Mouse (Mus musculus): ENCODE measurements around the gene Zfp566. TPM values are rescaled to one million over a fixed set of nuclear protein-coding genes. Genes with fewer than 3 reads are reported as not detected.

Gene Zfp566
- polyA plus RNA-seq, 2 experiments: 9.3 to 13.2 TPM

DNA sequence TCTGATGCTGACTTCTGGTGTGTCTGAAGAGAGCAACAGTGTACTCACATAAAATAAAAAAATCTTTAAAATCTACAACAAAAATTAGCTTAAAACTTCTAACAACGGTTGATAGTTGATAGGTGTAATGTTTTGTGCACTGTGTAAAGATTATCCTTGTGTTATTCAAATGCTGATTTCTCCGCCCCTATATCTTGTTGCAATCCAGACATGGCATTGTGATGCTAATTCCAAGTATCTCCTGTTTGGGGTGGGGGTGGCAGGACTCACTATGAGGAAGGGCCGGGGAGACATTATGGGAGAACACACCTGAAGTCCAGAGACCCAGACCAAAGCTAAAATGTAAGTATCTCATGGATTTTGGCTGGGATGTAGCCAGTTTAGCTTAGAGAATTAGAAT, 58.9 kb downstream of the Zfp566 start:
- Histone ChIP-seq H3K27ac (replicated peaks; ENCODE audit: low read depth, low read length) (no peak overlapping the region), H3K4me1 (ENCODE audit: control insufficient read depth, insufficient read depth, low read length) (no peaks in the 10 kb centered on the region), H3K4me3 (replicated peaks; ENCODE audit: low read length) (no peak overlapping the region), H3K9ac (ENCODE audit: low read depth, low read length, severe bottlenecking) (no peak overlapping the region), H3K9me3 (ENCODE audit: control insufficient read depth, low read length) (no peaks in the 10 kb centered on the region), H3K36me3 (ENCODE audit: control insufficient read depth, insufficient read depth, low read length) (peaks cover 12% of the 10 kb centered on the region), H3K4me2 (replicated peaks; ENCODE audit: low read depth, low read length, severe bottlenecking) (no peak overlapping the region), H3K27me3 (ENCODE audit: control insufficient read depth, insufficient read depth, low read length) (no peaks in the 10 kb centered on the region)
- 84% methylated on average over 3 of the region's 3 CpGs for WGBS
- TF ChIP-seq POLR2A (IDR thresholded peaks at IDR 0.05; ENCODE audit: borderline replicate concordance, extremely low read depth, insufficient read depth, insufficient read length): no peak
- DNase-seq (ENCODE audit: low spot score) (no peak), ATAC-seq (ENCODE audit: low FRiP score, low read depth) (no peak)

DNA sequence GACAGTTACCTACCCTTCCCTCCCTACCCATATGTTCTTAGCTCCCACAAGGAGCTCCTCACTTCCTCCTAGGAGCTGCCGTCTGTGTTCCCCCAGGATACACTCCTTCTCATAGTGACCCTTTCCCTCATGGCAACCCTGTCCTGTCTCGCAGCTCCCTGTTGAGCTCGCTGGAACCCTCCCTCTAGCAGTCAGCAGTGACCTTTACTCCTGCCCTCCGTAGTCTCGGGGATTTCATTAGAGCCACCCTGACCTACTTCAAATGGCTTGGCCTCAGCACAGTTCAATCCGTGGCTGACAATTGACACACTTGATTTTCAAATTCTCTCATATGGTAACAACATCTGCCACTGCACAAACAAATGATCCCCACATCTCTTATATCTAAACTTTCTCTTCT, 59.6 kb downstream of the Zfp566 start:
- Histone ChIP-seq H3K4me2 (replicated peaks; ENCODE audit: low read depth, low read length, severe bottlenecking) (no peak overlapping the region), H3K9ac (ENCODE audit: low read depth, low read length, severe bottlenecking) (no peak overlapping the region), H3K9me3 (ENCODE audit: control insufficient read depth, low read length) (no peaks in the 10 kb centered on the region), H3K4me1 (ENCODE audit: control insufficient read depth, insufficient read depth, low read length) (no peaks in the 10 kb centered on the region), H3K4me3 (replicated peaks; ENCODE audit: low read length) (no peak overlapping the region), H3K27me3 (ENCODE audit: control insufficient read depth, insufficient read depth, low read length) (no peaks in the 10 kb centered on the region), H3K36me3 (ENCODE audit: control insufficient read depth, insufficient read depth, low read length) (peaks cover 17% of the 10 kb centered on the region), H3K27ac (replicated peaks; ENCODE audit: low read depth, low read length) (no peak overlapping the region)
- TF ChIP-seq POLR2A (IDR thresholded peaks at IDR 0.05; ENCODE audit: borderline replicate concordance, extremely low read depth, insufficient read depth, insufficient read length): no peak
- 37% methylated on average over 6 of the region's 6 CpGs for WGBS
- no peak for DNase-seq (ENCODE audit: low spot score)
- ATAC-seq (ENCODE audit: low FRiP score, low read depth): no peak

DNA sequence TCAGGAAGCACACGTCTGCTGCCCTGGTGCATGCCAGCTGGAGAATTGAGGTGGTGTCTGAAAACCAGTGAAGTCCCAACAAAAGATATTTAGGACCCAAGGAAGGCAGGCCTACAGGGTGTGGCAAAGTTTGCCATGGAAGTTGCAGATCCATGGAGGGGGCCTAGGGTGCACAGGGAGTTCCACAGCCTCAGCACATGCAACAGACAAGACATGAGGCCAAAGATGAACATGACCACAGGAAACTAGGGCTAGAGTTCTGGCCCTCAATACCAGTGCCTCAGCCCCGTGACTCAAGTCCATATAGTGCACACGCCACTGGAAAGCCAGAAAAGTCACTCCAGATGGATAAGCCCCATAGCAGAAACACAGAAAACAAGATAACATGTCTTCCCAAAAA, 61.8 kb downstream of the Zfp566 start:
- no peak overlapping the region for H3K27ac ChIP-seq (replicated peaks; ENCODE audit: low read depth, low read length)
- H3K4me1 ChIP-seq (ENCODE audit: control insufficient read depth, insufficient read depth, low read length): no peaks in the 10 kb centered on the region
- H3K9me3 ChIP-seq (ENCODE audit: control insufficient read depth, low read length): no peaks in the 10 kb centered on the region
- peaks cover 36% of the 10 kb centered on the region for H3K36me3 ChIP-seq (ENCODE audit: control insufficient read depth, insufficient read depth, low read length)
- no peak for TF ChIP-seq POLR2A (IDR thresholded peaks at IDR 0.05; ENCODE audit: borderline replicate concordance, extremely low read depth, insufficient read depth, insufficient read length)
- WGBS: 85% methylated on average over 3 of the region's 3 CpGs
- DNase-seq (ENCODE audit: low spot score) (no peak), ATAC-seq (ENCODE audit: low FRiP score, low read depth) (no peak)
- no peak overlapping the region for H3K4me2 ChIP-seq (replicated peaks; ENCODE audit: low read depth, low read length, severe bottlenecking)
- no peak overlapping the region for H3K9ac ChIP-seq (ENCODE audit: low read depth, low read length, severe bottlenecking)
- no peaks in the 10 kb centered on the region for H3K27me3 ChIP-seq (ENCODE audit: control insufficient read depth, insufficient read depth, low read length)
- no peak overlapping the region for H3K4me3 ChIP-seq (replicated peaks; ENCODE audit: low read length)

Small RNAs within 50 kb of the gene (microRNA-seq; reads per million reads assigned to microRNA genes)
- not detected for gene Gm23368

Other genes with a start within 250 kb of the Zfp566 start
- 2.9 and 3.7 TPM in 2 replicates for gene Zfp940, start 236.9 kb downstream of the Zfp566 start, polyA plus RNA-seq (2012; rRNA removed)
- 6.1 and 6.2 TPM in 2 replicates for gene Zfp940, start 236.9 kb downstream of the Zfp566 start, polyA plus RNA-seq (2014; fragmentation: Nextera tagmentation; extraction: Ambion mirVana)
- gene Zfp420, start 230.5 kb downstream of the Zfp566 start, polyA plus RNA-seq (2012; rRNA removed): 11.8 and 13.2 TPM in 2 replicates
- gene Zfp420, start 230.5 kb downstream of the Zfp566 start, polyA plus RNA-seq (2014; fragmentation: Nextera tagmentation; extraction: Ambion mirVana): 8.0 and 9.0 TPM in 2 replicates
- 10.1 and 11.9 TPM in 2 replicates for gene Zfp27, start 184.0 kb downstream of the Zfp566 start, polyA plus RNA-seq (2012; rRNA removed)
- 13.6 and 14.4 TPM in 2 replicates for gene Zfp27, start 184.0 kb downstream of the Zfp566 start, polyA plus RNA-seq (2014; fragmentation: Nextera tagmentation; extraction: Ambion mirVana)
- gene Zfp383, start 182.3 kb downstream of the Zfp566 start, polyA plus RNA-seq (2012; rRNA removed): 13.8 and 13.9 TPM in 2 replicates
- gene Zfp383, start 182.3 kb downstream of the Zfp566 start, polyA plus RNA-seq (2014; fragmentation: Nextera tagmentation; extraction: Ambion mirVana): 9.5 and 10.5 TPM in 2 replicates
- gene Zfp74, start 136.4 kb downstream of the Zfp566 start, polyA plus RNA-seq (2012; rRNA removed): 8.1 and 11.0 TPM in 2 replicates
- 10.5 and 13.7 TPM in 2 replicates for gene Zfp74, start 136.4 kb downstream of the Zfp566 start, polyA plus RNA-seq (2014; fragmentation: Nextera tagmentation; extraction: Ambion mirVana)
- gene Zfp568, start 106.6 kb downstream of the Zfp566 start, polyA plus RNA-seq (2012; rRNA removed): 23.8 and 25.4 TPM in 2 replicates
- gene Zfp568, start 106.6 kb downstream of the Zfp566 start, polyA plus RNA-seq (2014; fragmentation: Nextera tagmentation; extraction: Ambion mirVana): 26.2 and 26.8 TPM in 2 replicates
- 6.5 and 7.3 TPM in 2 replicates for gene Zfp14, start 39.1 kb downstream of the Zfp566 start, polyA plus RNA-seq (2012; rRNA removed)
- gene Zfp14, start 39.1 kb downstream of the Zfp566 start, polyA plus RNA-seq (2014; fragmentation: Nextera tagmentation; extraction: Ambion mirVana): 4.9 and 5.4 TPM in 2 replicates
- gene Zfp82, start 17.6 kb downstream of the Zfp566 start, polyA plus RNA-seq (2012; rRNA removed): 3.3 and 3.7 TPM in 2 replicates
- 6.8 and 7.7 TPM in 2 replicates for gene Zfp82, start 17.6 kb downstream of the Zfp566 start, polyA plus RNA-seq (2014; fragmentation: Nextera tagmentation; extraction: Ambion mirVana)
- 1.1 and 1.2 TPM in 2 replicates for gene Gm26920, start 117 bp downstream of the Zfp566 start, polyA plus RNA-seq (2012; rRNA removed)
- 3.5 and 3.6 TPM in 2 replicates for gene Gm26920, start 117 bp downstream of the Zfp566 start, polyA plus RNA-seq (2014; fragmentation: Nextera tagmentation; extraction: Ambion mirVana)
- 53.3 and 63.7 TPM in 2 replicates for gene Zfp260, start 4.2 kb upstream of the Zfp566 start, polyA plus RNA-seq (2012; rRNA removed)
- gene Zfp260, start 4.2 kb upstream of the Zfp566 start, polyA plus RNA-seq (2014; fragmentation: Nextera tagmentation; extraction: Ambion mirVana): 140 and 159 TPM in 2 replicates
- gene Zfp382, start 31.4 kb upstream of the Zfp566 start, polyA plus RNA-seq (2012; rRNA removed): 5.8 TPM in 2 replicates
- gene Zfp382, start 31.4 kb upstream of the Zfp566 start, polyA plus RNA-seq (2014; fragmentation: Nextera tagmentation; extraction: Ambion mirVana): 5.0 and 5.9 TPM in 2 replicates
- gene Zfp146, start 79.2 kb upstream of the Zfp566 start, polyA plus RNA-seq (2012; rRNA removed): 66.8 and 93.4 TPM in 2 replicates
- gene Zfp146, start 79.2 kb upstream of the Zfp566 start, polyA plus RNA-seq (2014; fragmentation: Nextera tagmentation; extraction: Ambion mirVana): 19.9 and 20.3 TPM in 2 replicates
- gene Cox7a1, start 93.6 kb upstream of the Zfp566 start, polyA plus RNA-seq (2012; rRNA removed): 1.5 and 2.7 TPM in 2 replicates
- gene Cox7a1, start 93.6 kb upstream of the Zfp566 start, polyA plus RNA-seq (2014; fragmentation: Nextera tagmentation; extraction: Ambion mirVana): 3.3 and 4.5 TPM in 2 replicates
- gene Capns1, start 108.3 kb upstream of the Zfp566 start, polyA plus RNA-seq (2012; rRNA removed): 392 and 597 TPM in 2 replicates
- 116 and 117 TPM in 2 replicates for gene Capns1, start 108.3 kb upstream of the Zfp566 start, polyA plus RNA-seq (2014; fragmentation: Nextera tagmentation; extraction: Ambion mirVana)
- gene Polr2i, start 141.4 kb upstream of the Zfp566 start, polyA plus RNA-seq (2012; rRNA removed): 227 and 250 TPM in 2 replicates
- gene Polr2i, start 141.4 kb upstream of the Zfp566 start, polyA plus RNA-seq (2014; fragmentation: Nextera tagmentation; extraction: Ambion mirVana): 180 and 186 TPM in 2 replicates
- 78.9 and 90.3 TPM in 2 replicates for gene Tbcb, start 141.7 kb upstream of the Zfp566 start, polyA plus RNA-seq (2012; rRNA removed)
- 168 and 185 TPM in 2 replicates for gene Tbcb, start 141.7 kb upstream of the Zfp566 start, polyA plus RNA-seq (2014; fragmentation: Nextera tagmentation; extraction: Ambion mirVana)
- 0.24 and 0.42 TPM in 2 replicates for gene Ovol3, start 145.2 kb upstream of the Zfp566 start, polyA plus RNA-seq (2012; rRNA removed)
- gene Ovol3, start 145.2 kb upstream of the Zfp566 start, polyA plus RNA-seq (2014; fragmentation: Nextera tagmentation; extraction: Ambion mirVana): 0.29 and 0.72 TPM in 2 replicates
- 0.10 and 0.23 TPM in 2 replicates for gene Thap8, start 189.6 kb upstream of the Zfp566 start, polyA plus RNA-seq (2012; rRNA removed)
- gene Thap8, start 189.6 kb upstream of the Zfp566 start, polyA plus RNA-seq (2014; fragmentation: Nextera tagmentation; extraction: Ambion mirVana): 0.15 TPM in 1 of 2 replicates, not detected in the other
- gene Wdr62, start 189.9 kb upstream of the Zfp566 start, polyA plus RNA-seq (2012; rRNA removed): 22.9 and 26.4 TPM in 2 replicates
- 7.8 and 8.8 TPM in 2 replicates for gene Wdr62, start 189.9 kb upstream of the Zfp566 start, polyA plus RNA-seq (2014; fragmentation: Nextera tagmentation; extraction: Ambion mirVana)
- gene Clip3, start 201.2 kb upstream of the Zfp566 start, polyA plus RNA-seq (2012; rRNA removed): 106 and 122 TPM in 2 replicates
- 55.1 and 56.7 TPM in 2 replicates for gene Clip3, start 201.2 kb upstream of the Zfp566 start, polyA plus RNA-seq (2014; fragmentation: Nextera tagmentation; extraction: Ambion mirVana)
- gene Alkbh6, start 218.2 kb upstream of the Zfp566 start, polyA plus RNA-seq (2012; rRNA removed): 124 and 169 TPM in 2 replicates
- 79.7 and 86.6 TPM in 2 replicates for gene Alkbh6, start 218.2 kb upstream of the Zfp566 start, polyA plus RNA-seq (2014; fragmentation: Nextera tagmentation; extraction: Ambion mirVana)
- gene Syne4, start 224.3 kb upstream of the Zfp566 start, polyA plus RNA-seq (2012; rRNA removed): 141 and 209 TPM in 2 replicates
- gene Syne4, start 224.3 kb upstream of the Zfp566 start, polyA plus RNA-seq (2014; fragmentation: Nextera tagmentation; extraction: Ambion mirVana): 40.3 and 56.2 TPM in 2 replicates
- gene E130208F15Rik, start 231.2 kb upstream of the Zfp566 start, polyA plus RNA-seq (2012; rRNA removed): 0.98 and 1.1 TPM in 2 replicates
- gene E130208F15Rik, start 231.2 kb upstream of the Zfp566 start, polyA plus RNA-seq (2014; fragmentation: Nextera tagmentation; extraction: Ambion mirVana): not detected in 2 replicates
- 18.6 and 19.2 TPM in 2 replicates for gene Sdhaf1, start 233.4 kb upstream of the Zfp566 start, polyA plus RNA-seq (2012; rRNA removed)
- gene Sdhaf1, start 233.4 kb upstream of the Zfp566 start, polyA plus RNA-seq (2014; fragmentation: Nextera tagmentation; extraction: Ambion mirVana): 19.7 and 20.7 TPM in 2 replicates